Mouse (Mus musculus) liver (tissue): Measurements from ENCODE around the gene Myo5c.

Source experiments
- DNase-seq: peaks from one replicate; pipeline ENCODE4 v3.0.0-alpha.2; 2020; ENCODE audit warnings: mixed read lengths

Myo5c gene

GRCm38 (mm10) chr9:75334440-75334839 is 102.6 kb downstream of the Myo5c start:
- no peak for DNase-seq

- DNase-seq = no peak
Measured at GRCm38 (mm10) chr9:75338016-75338415, 106.2 kb downstream of the Myo5c start.

DNA sequence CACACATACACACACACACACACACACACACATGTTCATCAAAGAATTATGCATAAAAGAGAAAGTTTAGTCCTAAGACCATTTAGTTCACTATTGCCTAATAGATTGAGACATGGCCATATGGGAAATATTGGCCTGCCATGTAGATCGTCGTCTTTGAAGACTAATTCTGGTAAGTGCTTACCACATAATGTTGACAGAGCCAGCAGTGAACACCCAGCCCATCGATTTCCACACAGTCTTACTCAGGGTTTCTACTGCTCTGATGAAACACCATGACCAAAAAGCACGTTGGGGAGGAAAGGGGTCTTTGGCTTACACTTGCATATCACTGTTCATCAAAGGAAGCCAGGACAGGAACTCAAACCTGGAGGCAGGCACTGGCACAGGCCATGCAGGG is 110.6 kb downstream of the Myo5c start:
- DNase-seq = no peak

- no peak for DNase-seq
Measured at GRCm38 (mm10) chr9:75347458-75347857, 115.6 kb downstream of the Myo5c start, which contains the start of gene Bcl2l10. TSS of gene Bcl2l10 (plus strand) at chr9:75347758.

DNA sequence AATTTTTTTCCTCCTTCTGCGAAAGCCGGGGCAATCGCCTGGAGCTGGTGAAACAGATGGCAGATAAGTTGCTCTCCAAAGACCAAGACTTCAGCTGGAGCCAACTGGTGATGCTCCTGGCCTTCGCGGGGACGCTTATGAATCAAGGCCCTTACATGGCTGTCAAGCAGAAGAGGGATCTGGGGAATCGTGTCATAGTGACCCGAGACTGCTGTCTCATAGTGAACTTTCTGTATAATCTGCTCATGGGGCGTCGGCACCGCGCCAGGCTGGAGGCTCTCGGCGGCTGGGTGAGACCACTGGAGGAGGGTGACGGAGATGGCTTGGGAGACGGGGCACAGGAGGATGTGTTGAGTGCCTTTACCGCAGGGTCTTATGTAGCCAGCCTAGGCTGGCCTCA is 116.2 kb downstream of the Myo5c start:
- no peak for DNase-seq

DNA sequence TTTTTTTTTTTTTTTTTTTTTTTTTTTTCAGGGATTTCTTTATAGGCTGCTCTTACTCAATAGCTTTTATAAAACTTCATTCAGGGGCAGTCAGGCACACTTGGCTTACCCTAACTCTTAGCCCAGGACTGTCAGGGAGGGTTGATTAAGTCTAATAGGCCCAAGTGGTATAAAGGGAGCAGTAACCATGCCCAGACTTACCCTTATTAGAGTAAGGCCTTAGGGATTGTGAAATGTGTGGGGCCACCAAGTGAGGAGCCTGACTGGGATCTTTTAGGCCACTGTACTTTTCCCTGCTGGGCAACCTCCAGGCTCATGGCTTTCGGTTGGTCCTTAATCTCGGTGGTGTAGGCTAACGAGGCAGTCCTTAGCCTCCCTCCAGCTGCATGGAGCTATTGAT is 116.8 kb downstream of the Myo5c start:
- no peak for DNase-seq

GRCm38 (mm10) chr9:75353094-75353493 is 121.3 kb downstream of the Myo5c start:
- no peak for DNase-seq
